Mouse (Mus musculus) liver, adult 2 months (tissue): ENCODE measurements around the gene Coro1c. TPM values are rescaled to one million over a fixed set of nuclear protein-coding genes. Genes with fewer than 3 reads are reported as not detected.

Experiments used
- DNase-seq: peaks from one replicate; pipeline ENCODE4 v3.0.0-alpha.2; 2011; ENCODE audit warnings: low read depth, low spot score; ENCODE audit errors: extremely low read depth
- H3K27ac ChIP-seq: fragments of 200-500 bp; replicated peaks from 2 replicates; pipeline ENCODE4 v1.5.1; 2012; ENCODE audit warnings: low read depth, mild to moderate bottlenecking, control low read depth, inconsistent platforms, low read length; ENCODE audit not compliant: insufficient read depth
- H3K27me3 ChIP-seq: fragments of 200-500 bp; 2 replicates; pipeline ENCODE4 v1.6.1; 2012; ENCODE audit warnings: mild to moderate bottlenecking, moderate library complexity, low read length, inconsistent platforms; ENCODE audit not compliant: control insufficient read depth, insufficient read depth
- H3K36me3 ChIP-seq: fragments of 200-500 bp; 2 replicates; pipeline ENCODE4 v1.6.1; 2012; ENCODE audit warnings: low read length, inconsistent platforms; ENCODE audit not compliant: control insufficient read depth, insufficient read depth
- H3K4me1 ChIP-seq: fragments of 200-500 bp; 2 replicates; pipeline ENCODE4 v1.6.1; 2011; ENCODE audit warnings: low read length; ENCODE audit not compliant: control insufficient read depth, insufficient read depth
- H3K4me3 ChIP-seq: fragments of 200-500 bp; 2 replicates; pipeline ENCODE4 v1.5.1; 2011; ENCODE audit warnings: low read depth, mild to moderate bottlenecking, control low read depth, low read length, moderate library complexity; ENCODE audit not compliant: insufficient read depth
- H3K79me2 ChIP-seq: fragments of 200-500 bp; 2 replicates; pipeline ENCODE4 v1.6.1; 2012; ENCODE audit warnings: inconsistent platforms, mild to moderate bottlenecking, low read length, moderate library complexity; ENCODE audit not compliant: control insufficient read depth, insufficient read depth
- H3K9ac ChIP-seq: fragments of 200-500 bp; 2 replicates; pipeline ENCODE4 v1.6.1; 2012; ENCODE audit warnings: low read depth, mild to moderate bottlenecking, control low read depth, inconsistent platforms, low read length
- CTCF ChIP-seq: fragments of 200-500 bp; IDR thresholded peaks from 2 replicates; pipeline ENCODE4 v1.5.1; 2011; ENCODE audit warnings: low read depth, low read length, control low read depth
- POLR2A ChIP-seq: fragments of 200-500 bp; IDR thresholded peaks from 2 replicates; pipeline ENCODE4 v1.6.1; 2011; ENCODE audit warnings: low read length, control low read depth; ENCODE audit not compliant: insufficient read depth; ENCODE audit errors: extremely low read depth
- WGBS: fragments of 180-500 bp; shearing (Covaris S2); methylation state at CpG from one replicate; pipeline ENCODE4 v1.1.7; 2018; 5-methylcytosine and 5-hydroxymethylcytosine counted together
- polyA plus RNA-seq: library from polyadenylated mRNA; depleted of rRNA; stranded (reverse); fragments of >200 nt; gene quantifications from 2 replicates; pipeline ENCODE4 v1.2.3, GENCODE M21; 2012
- total RNA-seq: library from RNA; depleted of rRNA; stranded (reverse); fragments of >200 nt; gene quantifications from 2 replicates; pipeline ENCODE4 v1.2.3, GENCODE M21; 2014

Gene Coro1c
- total and polyA plus RNA-seq, 2 experiments, result 11.8 to 13.6 TPM

DNA sequence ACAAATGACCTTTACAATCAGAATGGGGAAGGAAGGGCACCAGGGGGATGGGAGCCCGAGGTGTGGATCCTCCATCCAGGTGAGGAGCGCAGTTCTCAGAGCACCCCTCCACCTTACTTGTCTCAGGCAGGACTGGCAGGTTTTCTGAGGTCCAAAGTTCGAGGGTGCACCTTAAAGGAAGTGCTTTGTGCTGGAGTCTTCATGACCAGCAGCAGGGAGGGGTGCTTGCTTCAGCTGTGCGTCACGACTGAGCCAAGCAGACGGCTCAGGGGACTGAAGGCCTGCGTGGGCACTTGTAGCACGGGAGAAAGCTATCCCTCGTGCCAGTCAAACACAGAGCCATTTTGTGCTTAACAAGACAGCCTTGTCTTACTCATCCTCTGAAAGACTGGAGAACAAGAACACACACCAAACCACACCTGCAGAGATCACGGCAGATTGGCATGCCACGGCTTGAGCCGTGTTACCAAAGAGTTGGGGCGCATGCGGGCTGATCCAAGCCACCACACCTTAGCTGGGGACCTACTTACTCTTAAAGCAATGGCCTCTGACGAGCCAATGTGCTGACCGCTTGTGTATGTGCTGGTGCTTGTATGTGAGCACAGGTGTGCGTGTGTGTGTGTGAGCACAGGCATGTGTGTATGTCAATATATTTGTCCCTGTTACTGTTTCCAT is 29.5 kb downstream of the Coro1c start:
- Histone ChIP-seq H3K79me2 (peaks cover 6% of the 10 kb centered on the region; the same call in 1 of the 2 replicates), H3K4me1 (peaks cover 5% of the 10 kb centered on the region; the same call in 1 of the 2 replicates), H3K27ac (no peak overlapping the region), H3K4me3 (no peak overlapping the region), H3K9ac (no peak overlapping the region), H3K36me3 (no peaks in the 10 kb centered on the region), H3K27me3 (no peaks in the 10 kb centered on the region)
- TF ChIP-seq CTCF (no peak), POLR2A (no peak)
- no peak for DNase-seq
- WGBS, result 93% methylated on average over 17 of the region's 17 CpGs

DNA sequence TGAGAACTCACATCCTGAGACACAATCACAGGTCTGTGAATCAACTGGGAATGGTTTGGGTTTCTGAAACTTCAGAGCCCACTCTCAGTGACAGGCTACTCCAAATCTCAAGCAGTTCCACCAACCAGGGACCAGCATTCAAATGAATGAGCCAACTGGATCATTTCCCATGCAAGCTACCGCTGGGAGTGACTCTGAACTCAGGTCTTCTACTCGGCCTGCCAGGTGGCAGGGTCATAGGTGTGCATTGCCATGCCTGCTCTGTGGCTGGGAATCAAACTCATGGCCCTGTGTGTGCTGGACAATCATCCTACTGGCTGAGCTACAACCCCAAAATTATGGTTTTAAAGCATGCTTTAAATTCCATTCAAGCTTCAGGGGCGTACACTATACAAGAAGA is 31.0 kb downstream of the Coro1c start:
- Histone ChIP-seq H3K4me1 (peaks cover 2% of the 10 kb centered on the region; the same call in 1 of the 2 replicates), H3K36me3 (no peaks in the 10 kb centered on the region), H3K27me3 (no peaks in the 10 kb centered on the region), H3K27ac (no peak overlapping the region), H3K79me2 (peaks cover 9% of the 10 kb centered on the region; the same call in 1 of the 2 replicates), H3K9ac (no peak overlapping the region), H3K4me3 (no peak overlapping the region)
- DNase-seq, result no peak
- TF ChIP-seq POLR2A (no peak), CTCF (no peak)
- 40% methylated on average over 3 of the region's 3 CpGs for WGBS

DNA sequence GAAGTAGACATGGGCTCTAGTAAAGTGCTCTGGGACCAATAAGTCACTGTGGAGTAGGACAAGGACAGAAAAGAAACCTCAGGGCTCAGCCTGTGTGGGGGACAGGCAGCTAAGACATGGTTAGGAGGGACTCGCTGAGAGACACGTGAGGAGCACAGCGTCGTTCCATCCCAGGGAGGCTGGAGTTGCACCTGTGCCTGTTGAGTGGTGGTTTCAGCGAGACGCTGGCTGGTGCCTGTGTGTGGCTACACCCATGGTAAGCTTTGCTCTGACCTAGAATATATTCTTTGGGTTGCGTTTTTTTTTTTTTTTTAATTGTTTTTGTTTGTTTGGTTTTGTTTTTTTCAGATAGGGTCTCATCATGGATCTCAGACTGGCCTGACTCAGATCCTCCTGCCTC is 32.4 kb downstream of the Coro1c start:
- Histone ChIP-seq H3K27me3 (no peaks in the 10 kb centered on the region), H3K4me3 (no peak overlapping the region), H3K9ac (no peak overlapping the region), H3K36me3 (no peaks in the 10 kb centered on the region), H3K79me2 (peaks cover 9% of the 10 kb centered on the region; the same call in 1 of the 2 replicates), H3K4me1 (peaks cover 2% of the 10 kb centered on the region; the same call in 1 of the 2 replicates), H3K27ac (no peak overlapping the region)
- no peak for TF ChIP-seq POLR2A
- TF ChIP-seq CTCF, result no peak
- WGBS, result 98% methylated on average over 7 of the region's 7 CpGs
- DNase-seq, result no peak

DNA sequence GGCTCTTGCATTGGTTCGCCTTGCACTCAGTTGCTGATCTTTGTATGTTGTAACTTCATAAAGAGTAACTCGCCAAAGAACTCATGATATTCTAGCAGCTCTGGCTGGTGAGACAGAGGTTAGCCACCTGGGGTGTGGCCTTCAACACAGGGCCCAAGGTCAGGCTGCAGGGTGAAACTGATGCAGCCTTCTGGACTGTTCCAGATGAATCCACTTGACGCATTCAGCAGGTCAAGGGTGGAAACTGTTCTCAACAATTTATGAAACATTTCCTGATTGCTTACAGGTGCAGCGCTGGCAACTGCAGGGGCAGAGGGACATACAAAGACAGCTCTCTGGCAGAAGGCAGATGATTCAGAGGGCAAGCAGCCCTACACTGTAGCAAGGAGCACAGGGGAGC is 32.9 kb downstream of the Coro1c start:
- no peaks in the 10 kb centered on the region for H3K27me3 ChIP-seq
- H3K79me2 ChIP-seq, result peaks cover 9% of the 10 kb centered on the region; the same call in 1 of the 2 replicates
- no peaks in the 10 kb centered on the region for H3K36me3 ChIP-seq
- TF ChIP-seq POLR2A (no peak), CTCF (no peak)
- 95% methylated on average over 4 of the region's 4 CpGs for WGBS
- DNase-seq, result no peak
- peaks cover 2% of the 10 kb centered on the region; the same call in 1 of the 2 replicates for H3K4me1 ChIP-seq
- no peak overlapping the region for H3K27ac ChIP-seq
- H3K9ac ChIP-seq, result no peak overlapping the region
- no peak overlapping the region for H3K4me3 ChIP-seq

DNA sequence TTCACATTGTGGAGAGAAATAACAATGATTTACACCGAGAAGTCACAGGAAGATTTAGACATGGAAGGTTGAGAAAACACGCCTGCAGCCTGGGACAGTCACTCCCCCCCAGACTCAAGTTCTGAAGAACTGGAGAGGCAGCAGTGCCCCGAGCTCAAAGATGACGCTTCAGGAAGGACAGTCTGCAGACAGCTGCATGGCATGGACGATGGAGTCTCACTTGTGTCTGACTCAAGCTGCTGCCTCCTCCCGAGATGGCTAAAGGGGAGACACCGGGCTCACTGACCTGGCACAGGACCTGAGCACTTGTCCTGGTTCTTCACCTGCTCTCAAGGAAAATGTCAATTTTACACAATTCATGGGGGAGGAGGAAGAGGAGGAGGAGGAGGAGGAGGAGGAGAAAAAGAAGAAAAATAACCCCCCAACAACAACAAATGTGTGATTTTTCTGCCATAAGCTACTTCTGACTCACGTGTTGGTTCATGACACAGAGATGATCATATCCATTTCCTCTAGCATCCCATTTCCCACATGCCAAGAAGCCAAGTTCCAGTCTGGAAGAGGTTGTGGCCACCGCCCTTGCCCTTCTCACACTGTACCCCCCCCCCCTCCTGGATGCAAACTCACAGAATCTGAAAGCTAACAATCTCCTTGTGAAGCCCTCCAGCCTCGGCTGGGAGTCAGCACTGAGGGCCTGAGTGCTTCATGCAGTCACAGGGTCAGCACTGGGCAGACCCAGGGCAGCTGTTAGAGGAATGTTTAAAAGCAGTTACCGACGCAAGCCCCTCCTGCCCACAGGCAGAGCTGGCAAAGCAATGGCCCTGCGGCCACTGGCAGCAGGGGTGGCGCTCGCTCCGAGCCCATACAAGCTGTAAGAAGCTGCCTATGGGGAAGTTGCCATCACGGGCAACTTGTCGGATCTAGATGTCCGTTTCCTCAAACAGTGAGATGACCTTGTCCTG is 34.2 kb downstream of the Coro1c start:
- no peak for DNase-seq
- 71% methylated on average over 19 of the region's 19 CpGs for WGBS
- Histone ChIP-seq H3K4me1 (peaks cover 8% of the 10 kb centered on the region), H3K27ac (no peak overlapping the region), H3K79me2 (peaks cover 9% of the 10 kb centered on the region; the same call in 1 of the 2 replicates), H3K9ac (no peak overlapping the region), H3K27me3 (no peaks in the 10 kb centered on the region), H3K4me3 (no peak overlapping the region), H3K36me3 (no peaks in the 10 kb centered on the region)
- no peak for TF ChIP-seq CTCF
- TF ChIP-seq POLR2A, result no peak
